Mouse (Mus musculus) urinary bladder, adult 18-20 months (tissue): ENCODE data around the gene Gm9857.

Experiments used
- DNase-seq, 2 experiments: peaks; one replicate each; pipeline ENCODE4 v3.0.0; 2022; ENCODE audit warnings: low spot score in 2 of 2, mixed read lengths in 2 of 2

Gm9857 gene

GRCm38 (mm10) chr3:108940001-108940633 lies at the start of gene Gm9857:
Gene Gm9857 (minus strand): TSS chr3:108940445.
- no peak for DNase-seq

GRCm38 (mm10) chr3:108987009-108987659 lies 46.9 kb upstream of the Gm9857 start:
- no peak for DNase-seq

DNA sequence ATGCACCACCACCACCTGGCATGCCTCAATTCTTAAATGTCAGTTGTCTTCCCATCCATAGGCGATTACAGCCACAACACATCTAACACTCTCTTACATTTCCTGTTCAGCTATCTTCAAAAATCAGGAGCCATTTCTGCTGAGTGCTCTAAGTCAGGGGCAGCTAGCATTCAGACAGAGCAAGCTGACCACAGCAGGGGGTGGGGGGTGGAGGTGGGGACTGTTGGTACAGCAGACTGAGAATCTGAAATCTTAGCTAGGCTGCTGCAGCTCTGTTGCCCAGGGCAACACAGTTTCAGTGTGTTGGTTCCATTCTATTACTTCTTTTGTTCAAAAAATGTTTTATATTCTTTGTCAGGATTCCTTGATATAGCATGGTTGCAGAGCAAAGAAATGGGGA lies 46.3 kb upstream of the Gm9857 start:
- no peak for DNase-seq

GRCm38 (mm10) chr3:108983989-108984388 lies 43.7 kb upstream of the Gm9857 start:
- DNase-seq: no peak

GRCm38 (mm10) chr3:108981946-108982345 lies 41.7 kb upstream of the Gm9857 start:
- no peak for DNase-seq

- DNase-seq: no peak
Observed at GRCm38 (mm10) chr3:108977340-108978030, 37.2 kb upstream of the Gm9857 start.

GRCm38 (mm10) chr3:108974920-108975485 lies 34.8 kb upstream of the Gm9857 start:
- no peak for DNase-seq

DNA sequence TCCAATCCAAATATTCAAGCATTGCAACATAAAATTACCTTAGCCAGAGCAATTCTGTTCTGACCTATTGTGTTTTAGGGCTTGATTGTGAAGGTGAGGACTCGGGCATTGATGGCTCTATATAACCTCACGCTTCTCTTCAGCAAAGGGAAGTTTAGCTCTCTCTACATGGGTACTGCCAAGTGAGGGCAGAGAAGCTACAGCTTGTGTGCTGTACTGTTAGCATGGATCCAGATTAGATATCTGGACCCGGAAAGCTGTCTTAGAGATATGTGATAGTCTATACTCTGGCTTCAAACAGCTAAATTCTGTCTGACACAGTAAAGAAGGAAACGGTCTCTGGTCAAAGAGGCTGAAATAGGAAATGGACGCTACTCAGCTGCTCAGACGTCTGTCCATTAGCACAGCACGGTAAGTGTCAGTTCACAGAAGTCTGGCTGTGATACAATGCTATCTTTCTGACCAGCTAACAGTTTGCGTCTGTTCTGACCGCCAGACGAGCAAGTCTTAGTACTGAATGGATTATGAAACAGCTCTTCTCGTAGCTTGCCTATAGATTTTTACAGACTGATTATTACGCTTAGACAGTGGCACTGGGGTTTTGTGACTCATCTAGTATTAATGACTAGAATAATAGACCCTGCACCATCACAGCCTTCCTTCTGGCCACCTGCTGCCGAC lies 33.9 kb upstream of the Gm9857 start:
- no peak for DNase-seq

- DNase-seq: no peak
Observed at GRCm38 (mm10) chr3:108966051-108966450, 25.8 kb upstream of the Gm9857 start.

DNA sequence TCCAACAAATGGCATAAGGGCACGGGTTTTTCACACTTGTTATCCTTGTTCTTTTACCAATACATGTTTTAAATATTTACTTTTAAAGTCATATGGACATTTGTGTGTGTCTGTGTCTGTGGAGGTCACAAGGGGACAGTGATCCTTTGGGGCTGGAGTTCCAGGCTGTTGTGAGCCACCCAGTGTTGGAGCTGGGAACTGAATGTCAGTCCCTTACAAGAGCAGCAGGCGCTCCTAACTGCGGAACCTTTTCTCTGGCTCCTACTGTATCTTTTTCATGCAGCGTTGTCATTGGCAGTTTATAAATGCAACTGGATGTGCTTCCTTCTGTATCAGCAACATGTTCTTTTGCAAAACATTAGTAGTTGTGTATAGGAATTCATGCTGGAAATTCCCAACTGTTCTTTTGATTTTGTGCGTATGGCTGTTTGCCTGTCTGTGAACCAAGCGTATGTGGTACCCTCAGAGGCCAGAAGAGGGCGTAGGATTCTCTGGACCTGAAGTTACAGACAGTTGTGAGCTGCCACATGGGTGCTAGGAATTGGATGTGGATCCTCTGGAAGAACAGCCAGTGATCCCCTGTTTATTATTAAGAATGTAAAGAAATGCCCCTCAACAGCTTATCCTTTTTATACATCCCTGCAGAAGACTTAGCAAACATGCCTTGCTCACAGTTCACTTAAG lies 24.3 kb upstream of the Gm9857 start:
- no peak for DNase-seq

GRCm38 (mm10) chr3:108963776-108964175 lies 23.5 kb upstream of the Gm9857 start:
- no peak for DNase-seq

DNA sequence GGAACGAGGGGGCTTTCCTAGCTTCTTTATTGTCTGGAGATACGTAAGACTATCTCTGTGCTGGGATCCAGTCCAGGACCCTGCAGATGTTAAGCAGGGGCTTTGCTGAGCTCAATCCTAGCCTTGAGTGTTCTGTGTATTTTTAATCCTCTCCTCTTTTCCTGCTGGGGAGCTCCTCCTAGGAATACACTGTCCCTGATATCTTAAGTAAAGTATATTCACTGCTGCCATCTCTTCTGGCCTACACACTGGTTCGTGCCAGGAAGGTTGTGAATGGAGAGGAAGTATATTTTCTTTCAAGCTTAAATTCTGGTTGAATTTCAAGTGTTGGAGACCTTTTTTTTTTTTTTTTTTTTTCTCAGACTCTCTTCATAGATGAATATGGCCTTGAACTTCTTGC lies 23.0 kb upstream of the Gm9857 start:
- DNase-seq: no peak

DNA sequence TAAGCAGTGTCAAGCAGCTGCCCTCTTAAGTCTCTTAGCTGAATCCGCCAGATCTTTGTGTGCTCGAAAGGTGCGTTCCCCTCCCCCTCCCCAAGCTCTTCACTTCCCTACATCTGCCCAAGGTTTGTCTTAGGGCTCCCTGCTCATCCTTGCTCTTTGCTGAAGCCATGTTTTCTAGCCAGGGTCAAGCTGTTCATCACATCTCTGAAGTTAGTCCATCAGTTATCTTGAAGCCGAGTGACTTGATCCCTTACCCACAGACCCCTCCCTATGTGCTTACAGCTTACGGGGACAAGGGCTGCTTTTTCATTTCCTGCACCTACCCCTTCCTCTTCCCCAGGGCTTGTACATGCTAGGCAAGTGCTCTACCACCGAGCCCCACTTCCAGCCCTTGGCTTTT lies 21.4 kb upstream of the Gm9857 start:
- DNase-seq: no peak

DNA sequence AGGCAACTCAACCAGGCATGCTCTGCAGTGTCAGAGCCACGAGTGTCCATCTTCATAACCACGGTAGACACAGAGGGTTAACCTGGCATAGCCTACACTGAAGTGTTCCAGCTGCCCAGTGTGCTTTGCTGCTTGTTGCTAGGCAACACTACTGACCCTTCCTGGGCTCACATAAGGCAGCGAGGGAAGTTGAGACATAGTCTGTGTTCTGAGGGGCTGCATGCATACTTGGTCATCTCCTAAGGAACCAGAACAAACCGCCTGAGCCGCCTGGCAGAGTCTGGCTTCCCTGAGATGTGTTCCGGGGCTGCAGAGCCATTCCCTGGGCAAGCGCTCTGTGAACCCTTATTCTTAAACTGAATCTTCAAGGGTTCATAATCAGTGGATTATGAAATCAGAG lies 21.0 kb upstream of the Gm9857 start:
- no peak for DNase-seq

DNA sequence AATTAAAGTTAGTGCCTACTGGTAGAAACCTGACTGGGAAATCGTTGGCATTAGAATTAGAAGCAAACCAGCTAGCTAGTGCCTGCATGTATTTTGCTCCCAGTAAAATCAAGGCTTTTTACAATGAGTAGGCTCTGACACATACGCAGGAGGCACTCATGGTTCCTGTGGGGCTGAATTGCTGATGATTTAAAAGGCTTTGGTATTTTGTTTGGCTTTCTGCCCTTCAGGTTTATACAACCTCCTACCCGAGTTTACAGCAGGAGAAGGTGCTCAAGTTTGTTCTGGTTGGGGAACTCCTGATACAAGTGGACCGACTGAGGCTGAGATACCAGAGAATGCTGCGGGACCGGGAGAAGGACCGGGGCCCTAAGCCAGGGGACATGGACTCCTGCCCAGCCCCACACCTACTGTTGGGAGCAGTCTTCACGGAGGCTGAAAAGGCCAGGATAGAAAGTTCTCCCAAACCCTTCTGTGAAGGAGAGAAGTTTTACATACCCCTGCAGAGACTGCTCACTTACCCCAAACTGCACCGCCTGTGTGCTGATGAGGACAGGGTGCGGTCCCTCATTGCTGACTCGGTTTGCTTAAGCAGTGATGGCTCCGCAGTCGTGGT lies 19.5 kb upstream of the Gm9857 start:
- no peak for DNase-seq

- DNase-seq: no peak
Observed at GRCm38 (mm10) chr3:108957976-108958375, 17.7 kb upstream of the Gm9857 start.

GRCm38 (mm10) chr3:108940996-108941395 lies 751 bp upstream of the Gm9857 start:
- DNase-seq: no peak

GRCm38 (mm10) chr3:108939573-108939972 lies 672 bp downstream of the Gm9857 start, which contains the start of gene Henmt1:
Gene Henmt1 (plus strand): TSS chr3:108939873.
- DNase-seq: no peak

- DNase-seq: no peak
Observed at GRCm38 (mm10) chr3:108938691-108939090, 1.6 kb downstream of the Gm9857 start.

DNA sequence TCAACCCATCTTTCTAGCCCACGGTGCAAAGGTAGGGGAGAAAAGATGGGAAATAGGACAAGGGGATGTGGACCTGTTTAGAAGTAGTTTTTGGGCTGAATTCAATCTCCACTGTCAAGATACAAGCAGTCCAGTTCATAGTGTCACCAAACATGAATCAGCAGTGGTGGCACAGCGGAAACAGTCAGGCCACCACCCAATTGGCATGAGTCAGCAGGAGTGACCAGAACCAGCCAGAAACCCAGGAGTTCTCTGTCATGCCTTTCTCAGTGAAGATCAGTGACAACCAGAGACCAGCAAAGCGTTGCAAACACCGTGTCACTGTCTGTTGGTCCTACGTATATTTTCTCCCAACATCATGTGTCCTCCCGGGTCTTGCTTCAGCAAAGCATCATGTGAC lies 6.7 kb downstream of the Gm9857 start:
- DNase-seq: no peak

GRCm38 (mm10) chr3:108926308-108926707 lies 13.9 kb downstream of the Gm9857 start:
- DNase-seq: no peak
